Mouse (Mus musculus): ENCODE results near the gene Aldh1l2.
A peak's percentile ranks its signal among the peaks of the same experiment; 100 is the strongest.
"Not testable (repeated sequence)": the region's sequence is repeated elsewhere in the genome, so short reads cannot be mapped to it uniquely, and the experiment has no call there.

Aldh1l2 gene

GRCm38 (mm10) chr10:83533910-83534283, at the start of gene Aldh1l2:
Aldh1l2 (minus strand) TSS chr10:83534140.
- DNase-seq (ENCODE audit: low spot score), result peak; percentile 60

GRCm38 (mm10) chr10:83565449-83566441, 31.8 kb upstream of the Aldh1l2 start:
- no peak for DNase-seq (ENCODE audit: low spot score)

- DNase-seq (ENCODE audit: low spot score), result no peak
Measured at GRCm38 (mm10) chr10:83563005-83563404, 29.1 kb upstream of the Aldh1l2 start.

GRCm38 (mm10) chr10:83545341-83545740, 11.4 kb upstream of the Aldh1l2 start:
- DNase-seq (ENCODE audit: low spot score), result no peak

- DNase-seq (ENCODE audit: low spot score), result peak; percentile 61
Measured at GRCm38 (mm10) chr10:83544103-83544479, 10.2 kb upstream of the Aldh1l2 start.

GRCm38 (mm10) chr10:83543439-83544102, 9.6 kb upstream of the Aldh1l2 start, which contains the start of gene Washc4:
Washc4 (plus strand) TSS chr10:83543752.
- DNase-seq (ENCODE audit: low spot score), result peak; percentile 88

GRCm38 (mm10) chr10:83542241-83542640, 8.3 kb upstream of the Aldh1l2 start:
- no peak for DNase-seq (ENCODE audit: low spot score)

- DNase-seq (ENCODE audit: low spot score), result no peak
Measured at GRCm38 (mm10) chr10:83540092-83540491, 6.2 kb upstream of the Aldh1l2 start.

- no peak for DNase-seq (ENCODE audit: low spot score)
Measured at GRCm38 (mm10) chr10:83539311-83539980, 5.5 kb upstream of the Aldh1l2 start.

- DNase-seq (ENCODE audit: low spot score), result no peak
Measured at GRCm38 (mm10) chr10:83536436-83536835, 2.5 kb upstream of the Aldh1l2 start.

GRCm38 (mm10) chr10:83533258-83533909, 556 bp downstream of the Aldh1l2 start:
- DNase-seq (ENCODE audit: low spot score), result peak; percentile 84

- peak; percentile 27 for DNase-seq (ENCODE audit: low spot score)
Measured at GRCm38 (mm10) chr10:83530384-83530967, 3.5 kb downstream of the Aldh1l2 start.

GRCm38 (mm10) chr10:83524238-83524637, 9.7 kb downstream of the Aldh1l2 start:
- not testable (repeated sequence) for DNase-seq (ENCODE audit: low spot score)

- no peak for DNase-seq (ENCODE audit: low spot score)
Measured at GRCm38 (mm10) chr10:83520990-83521389, 12.9 kb downstream of the Aldh1l2 start.

- DNase-seq (ENCODE audit: low spot score), result no peak
Measured at GRCm38 (mm10) chr10:83513736-83514135, 20.2 kb downstream of the Aldh1l2 start.

- no peak for DNase-seq (ENCODE audit: low spot score)
Measured at GRCm38 (mm10) chr10:83511304-83511703, 22.6 kb downstream of the Aldh1l2 start.

- DNase-seq (ENCODE audit: low spot score), result peak; percentile 10
Measured at GRCm38 (mm10) chr10:83508962-83509660, 24.8 kb downstream of the Aldh1l2 start.

- no peak for DNase-seq (ENCODE audit: low spot score)
Measured at GRCm38 (mm10) chr10:83497321-83497720, 36.6 kb downstream of the Aldh1l2 start.

- no peak for DNase-seq (ENCODE audit: low spot score)
Measured at GRCm38 (mm10) chr10:83490506-83490905, 43.4 kb downstream of the Aldh1l2 start.

GRCm38 (mm10) chr10:83477286-83477685, 56.7 kb downstream of the Aldh1l2 start:
- DNase-seq (ENCODE audit: low spot score), result no peak

GRCm38 (mm10) chr10:83475226-83475625, 58.7 kb downstream of the Aldh1l2 start:
- DNase-seq (ENCODE audit: low spot score), result no peak
